Mouse (Mus musculus): Measurements from ENCODE around the gene Aff4. TPM values are rescaled to one million over a fixed set of nuclear protein-coding genes. Genes with fewer than 3 reads are reported as not detected.
A peak's percentile ranks its signal among the peaks of the same experiment; 100 is the strongest.
"Not testable (repeated sequence)": the region's sequence is repeated elsewhere in the genome, so short reads cannot be mapped to it uniquely, and the experiment has no call there.

The Aff4 gene
- total RNA-seq, 2 experiments from 2014 or later, result 77.9 to 80.8 TPM

DNA sequence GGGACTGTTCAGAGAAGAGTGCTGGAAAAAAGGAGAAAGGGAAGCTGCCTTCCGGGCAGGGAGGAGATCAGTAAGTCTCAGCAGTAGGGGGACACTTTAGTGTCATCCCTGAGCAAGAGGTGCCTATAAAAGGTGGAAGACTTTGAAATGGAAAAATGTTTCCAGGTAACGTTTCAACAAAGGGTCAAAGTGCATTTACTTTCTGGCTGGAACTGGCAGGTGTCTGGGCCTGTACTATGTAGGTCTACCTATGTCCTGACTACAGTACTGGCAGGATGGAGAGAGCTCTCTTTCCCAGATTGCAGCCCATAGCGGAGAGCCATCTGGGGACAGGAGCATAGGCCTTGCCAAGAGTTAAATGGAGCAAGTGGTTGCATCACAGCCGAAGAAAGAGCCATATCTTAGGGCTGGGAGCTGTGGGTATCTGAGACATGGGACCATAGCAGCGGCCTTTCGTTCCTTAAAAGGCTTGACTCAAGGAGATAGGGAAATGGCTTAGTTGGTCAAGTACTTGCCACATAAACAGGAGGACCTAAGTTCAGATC is 75.2 kb downstream of the Aff4 start:
- no peak for DNase-seq
- intact Hi-C loops (cut with DNase I), result no loop called here

DNA sequence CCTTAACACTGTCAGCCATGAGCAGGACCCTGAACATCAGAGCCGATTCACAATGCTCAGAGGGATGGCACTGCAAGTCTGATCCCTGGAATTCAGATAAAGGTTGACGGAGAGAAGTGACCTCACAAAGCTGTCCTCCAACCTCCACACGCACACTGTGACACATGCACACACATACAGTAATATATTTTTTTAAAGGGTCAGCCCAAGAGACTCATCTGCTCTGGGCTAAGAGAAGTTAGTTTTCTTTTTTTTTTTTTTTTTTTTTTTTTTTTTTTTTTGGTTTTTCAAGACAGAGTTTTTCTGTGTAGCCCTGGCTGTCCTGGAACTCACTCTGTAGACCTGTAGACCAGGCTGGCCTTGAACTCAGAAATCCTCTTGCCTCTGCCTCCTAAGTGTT is 76.3 kb downstream of the Aff4 start:
- DNase-seq; intact Hi-C loops (cut with DNase I): not testable (repeated sequence)

DNA sequence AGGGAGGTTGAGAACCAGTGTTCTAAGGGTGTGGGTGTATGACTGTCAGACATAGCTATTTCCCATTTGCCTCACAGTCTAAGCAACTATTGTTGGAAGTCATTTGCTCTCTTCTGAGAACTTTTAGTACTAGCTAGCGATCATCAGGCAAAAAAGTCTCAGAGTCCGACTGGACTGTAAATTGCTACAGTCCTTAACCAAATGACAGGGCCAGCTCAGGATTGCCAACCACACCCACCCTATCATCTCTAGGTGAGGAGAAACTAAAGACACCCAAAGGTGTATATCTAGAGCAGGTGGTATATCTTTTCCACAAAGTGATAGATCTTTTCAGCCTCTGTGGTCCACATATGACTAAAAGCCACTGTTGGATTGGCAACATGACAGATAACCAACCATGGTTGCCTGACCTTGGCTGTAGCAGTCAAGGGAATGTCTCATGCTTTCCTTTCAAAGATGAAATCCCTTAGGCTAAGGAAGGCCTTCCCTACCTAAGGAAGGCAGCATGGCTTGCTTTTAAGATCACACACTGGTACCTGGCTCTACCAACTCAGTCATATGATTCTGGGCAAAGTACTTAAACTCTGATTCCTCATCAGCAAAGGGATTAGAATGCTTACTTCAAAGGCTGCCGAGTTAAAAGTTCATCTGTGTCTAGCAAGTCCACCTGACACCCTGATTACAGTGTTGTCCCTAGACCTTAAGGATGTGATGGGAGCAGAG is 77.5 kb downstream of the Aff4 start:
- intact Hi-C loops (cut with DNase I), result no loop called here
- DNase-seq, result no peak

- intact Hi-C loops (cut with DNase I), result no loop called here
- no peak for DNase-seq
Measured at GRCm38 (mm10) chr11:53428716-53429057, 78.1 kb downstream of the Aff4 start.

GRCm38 (mm10) chr11:53429182-53429581 is 78.5 kb downstream of the Aff4 start:
- intact Hi-C loops (cut with DNase I), result no loop called here
- DNase-seq, result no peak

DNA sequence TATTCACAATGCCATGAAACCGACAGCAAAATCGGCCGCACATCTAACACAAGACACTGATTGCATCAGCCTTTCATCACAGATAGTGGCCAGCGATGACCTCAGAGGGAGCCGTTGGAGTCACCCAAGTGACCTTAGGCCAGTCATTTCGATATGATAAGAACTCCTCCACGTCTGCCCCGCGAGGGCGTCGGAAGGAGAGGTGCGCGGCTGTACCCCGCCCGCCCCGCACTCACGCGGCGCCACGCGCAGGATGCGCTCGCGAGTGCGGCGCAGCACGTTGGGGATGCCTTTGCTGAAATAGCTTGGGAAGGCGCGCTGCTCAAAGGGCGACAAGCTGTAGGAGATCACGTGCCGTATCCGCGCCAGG is 79.7 kb downstream of the Aff4 start:
- no peak for DNase-seq
- intact Hi-C loops (cut with DNase I), result no loop called here

GRCm38 (mm10) chr11:53430670-53431346 is 80.2 kb downstream of the Aff4 start, which contains the start of the genes Uqcrq and Gdf9:
Gene Uqcrq, minus strand, starts transcription at chr11:53430831.
Gene Gdf9, plus strand, starts transcription at chr11:53431023.
- peak; percentile 96 to 98 for DNase-seq
- intact Hi-C loops (cut with DNase I), result no loop called here

DNA sequence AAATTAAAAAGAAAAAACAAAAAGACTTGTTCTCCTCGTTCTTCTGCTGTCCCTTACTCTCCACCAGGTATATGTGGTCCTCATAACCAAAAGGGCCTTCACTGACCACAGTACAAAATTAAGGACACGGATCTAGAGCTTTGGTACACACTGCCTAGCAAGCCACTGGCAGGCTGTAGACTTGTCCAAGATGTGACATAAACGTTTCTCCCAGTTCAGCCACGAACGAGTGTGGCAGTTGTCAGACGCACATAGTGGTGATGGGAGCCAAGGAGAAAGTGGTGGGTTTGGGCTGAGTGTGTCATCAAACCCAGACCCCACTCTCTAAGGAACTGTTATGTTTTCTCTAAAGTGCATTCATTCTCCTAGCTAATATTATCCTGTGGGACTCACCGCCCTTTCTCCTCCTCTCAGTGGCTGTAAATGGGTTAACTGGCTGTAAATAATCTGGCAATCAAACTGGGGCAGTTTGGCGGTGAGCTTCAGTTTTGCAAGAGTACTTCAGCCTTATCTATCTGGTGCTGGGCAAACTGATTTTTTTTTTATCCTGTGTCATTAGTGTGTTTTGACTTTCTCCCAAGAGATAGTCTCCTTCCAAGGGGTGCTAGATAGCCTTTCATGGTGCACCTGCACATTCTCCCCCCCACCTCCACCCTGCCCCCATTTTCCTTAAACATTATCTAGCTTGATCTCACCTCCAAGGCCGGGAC is 80.9 kb downstream of the Aff4 start:
- DNase-seq, result no peak
- intact Hi-C loops (cut with DNase I), result no loop called here

DNA sequence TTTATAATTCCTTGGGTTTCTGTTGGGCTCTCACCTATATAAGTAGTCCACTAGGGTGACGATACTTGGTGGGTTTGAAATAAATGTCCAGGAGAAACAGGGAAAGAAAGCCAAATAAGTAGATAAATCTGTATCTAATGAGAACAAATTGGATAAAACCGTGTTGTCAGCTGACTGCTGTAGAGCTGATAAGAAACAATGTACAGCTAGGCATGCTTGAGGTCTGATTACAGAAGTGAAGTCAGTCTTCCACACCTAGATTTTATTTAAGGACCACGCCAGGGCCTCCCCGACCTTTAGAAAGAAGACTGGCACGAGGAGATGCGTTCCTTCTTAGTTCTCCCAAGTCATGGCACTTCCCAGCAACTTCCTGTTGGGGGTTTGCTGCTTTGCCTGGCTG is 82.4 kb downstream of the Aff4 start:
- intact Hi-C loops (cut with DNase I), result no loop called here
- no peak for DNase-seq

DNA sequence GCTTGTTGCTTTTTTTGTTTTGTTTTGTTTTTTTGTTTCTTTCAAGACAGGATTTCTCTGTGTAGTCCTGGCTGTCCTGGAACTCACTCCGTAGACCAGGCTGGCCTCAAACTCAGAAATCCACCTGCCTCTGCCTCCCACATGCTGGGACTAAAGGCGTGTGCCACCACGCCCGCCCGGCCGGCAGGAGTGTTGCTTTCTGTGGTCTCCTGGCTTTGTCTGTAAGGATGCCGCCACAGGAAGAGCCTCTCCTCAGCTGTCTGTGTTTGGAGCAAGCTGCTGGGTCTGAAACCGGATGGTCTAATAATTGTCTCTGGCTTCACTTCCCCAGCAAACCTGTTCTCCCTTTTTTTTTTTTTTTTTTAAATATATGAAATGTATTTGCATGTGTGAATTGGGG is 84.9 kb downstream of the Aff4 start:
- intact Hi-C loops (cut with DNase I), result no loop called here
- no peak for DNase-seq

DNA sequence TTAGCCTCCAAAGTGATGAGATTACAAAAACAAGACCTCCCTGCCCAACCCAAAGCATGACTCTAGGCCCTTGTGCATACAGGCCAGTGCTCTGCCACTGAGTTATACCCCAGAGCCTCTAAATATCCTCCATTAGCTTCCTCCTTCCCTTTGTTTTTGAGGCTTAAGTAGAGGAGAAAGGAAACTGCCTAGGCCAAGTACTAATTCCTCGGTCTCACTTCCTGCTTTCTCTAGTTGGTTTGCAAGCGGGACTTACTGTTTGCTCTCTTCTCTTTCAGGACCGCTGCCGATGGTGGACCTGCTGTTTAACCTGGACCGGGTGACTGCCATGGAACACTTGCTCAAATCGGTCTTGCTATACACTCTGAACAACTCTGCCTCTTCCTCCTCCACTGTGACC is 85.7 kb downstream of the Aff4 start:
- intact Hi-C loops (cut with DNase I), result no loop called here
- DNase-seq, result no peak

- intact Hi-C loops (cut with DNase I), result no loop called here
- no peak for DNase-seq
Measured at GRCm38 (mm10) chr11:53441921-53442320, 91.3 kb downstream of the Aff4 start.

- intact Hi-C loops (cut with DNase I), result no loop called here
- DNase-seq, result no peak
Measured at GRCm38 (mm10) chr11:53443861-53444260, 93.2 kb downstream of the Aff4 start.

- intact Hi-C loops (cut with DNase I), result no loop called here
- DNase-seq, result no peak
Measured at GRCm38 (mm10) chr11:53445562-53445961, 94.9 kb downstream of the Aff4 start.

DNA sequence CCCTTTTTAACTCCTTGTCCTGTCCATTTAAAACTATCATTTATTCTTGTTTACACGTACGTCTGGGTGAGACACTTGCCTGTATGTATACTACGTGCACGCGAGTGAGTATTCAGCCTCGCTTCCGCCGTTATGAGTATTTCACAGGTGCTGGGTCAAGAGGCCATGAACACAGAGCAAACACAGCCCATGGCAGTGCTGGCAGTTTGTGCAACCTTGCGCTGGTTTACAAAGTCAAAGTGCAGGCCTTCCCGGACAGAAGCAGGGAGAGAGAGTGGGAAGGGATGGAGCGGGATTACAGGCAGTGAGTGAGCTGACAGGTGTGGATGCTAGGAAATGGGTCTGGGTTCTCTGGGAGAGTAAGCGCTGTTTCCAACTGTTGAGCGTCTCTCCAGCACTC is 95.5 kb downstream of the Aff4 start:
- intact Hi-C loops (cut with DNase I), result no loop called here
- DNase-seq, result no peak

DNA sequence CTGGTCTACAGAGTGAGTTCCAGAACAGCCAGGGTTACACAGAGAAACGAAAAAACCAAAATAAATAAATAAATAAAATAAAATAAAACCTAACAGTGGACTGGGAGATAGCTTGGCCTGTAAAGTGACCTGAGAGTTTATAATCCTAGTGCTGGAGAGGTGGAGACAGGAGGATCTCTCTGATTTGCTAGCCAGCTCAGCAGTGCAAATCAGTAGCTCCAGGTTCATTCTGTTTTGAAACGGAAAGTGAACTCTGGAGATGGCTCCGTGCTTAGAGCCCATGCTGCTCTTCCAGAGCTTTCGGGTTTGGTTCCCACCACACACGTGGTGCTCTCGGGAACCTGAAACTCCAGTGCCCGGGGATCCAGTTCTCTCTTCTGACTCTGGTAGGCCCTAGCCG is 97.4 kb downstream of the Aff4 start:
- DNase-seq, result no peak
- intact Hi-C loops (cut with DNase I), result no loop called here

DNA sequence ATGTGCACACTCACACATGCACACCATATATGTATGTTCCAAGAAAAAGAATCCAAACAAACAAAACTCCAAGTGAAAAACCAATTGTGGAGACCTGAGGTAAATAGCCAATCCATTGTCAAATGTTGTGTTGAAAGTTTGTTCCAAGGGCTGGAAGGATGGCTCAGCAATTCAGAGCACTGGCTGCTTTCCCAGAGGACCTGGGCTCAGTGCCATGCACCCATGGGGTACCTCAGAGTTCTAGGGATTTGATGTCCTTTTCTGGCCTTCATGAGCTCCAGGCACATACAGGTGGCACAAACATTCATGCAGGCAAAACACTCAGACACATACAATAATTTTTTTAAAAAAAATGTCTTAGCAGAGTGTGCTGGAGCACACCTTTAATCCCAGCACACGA is 97.9 kb downstream of the Aff4 start:
- peak; percentile 47 for DNase-seq
- intact Hi-C loops (cut with DNase I), result no loop called here

- intact Hi-C loops (cut with DNase I), result no loop called here
Measured at GRCm38 (mm10) chr11:53450070-53450705, 99.6 kb downstream of the Aff4 start.

GRCm38 (mm10) chr11:53451361-53451760 is 100.7 kb downstream of the Aff4 start:
- intact Hi-C loops (cut with DNase I), result no loop called here
- DNase-seq, result no peak

More at GRCm38 (mm10) chr11:53450070-53450705, 99.6 kb downstream of the Aff4 start:
- no peak for DNase-seq

DNA sequence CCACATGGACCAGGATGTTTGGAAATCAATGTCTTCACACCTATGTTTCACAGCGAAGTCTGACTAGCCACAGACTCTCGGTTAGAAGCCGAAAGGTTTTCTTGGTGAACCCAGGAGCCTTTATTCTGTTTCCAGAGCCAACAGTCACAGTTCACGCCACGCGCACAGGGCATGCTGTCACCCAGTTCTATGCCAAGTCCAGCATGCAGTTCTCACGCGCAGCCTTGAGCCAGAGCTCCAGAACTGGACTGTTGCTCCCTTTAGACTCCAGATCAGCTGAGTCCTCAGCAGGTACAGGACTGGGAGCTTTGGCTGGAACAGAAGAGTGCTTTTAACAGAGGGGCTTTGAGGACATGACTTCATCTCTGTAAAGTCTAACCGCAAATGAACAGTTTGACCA is 101.8 kb downstream of the Aff4 start:
- DNase-seq, result no peak
- intact Hi-C loops (cut with DNase I), result no loop called here

DNA sequence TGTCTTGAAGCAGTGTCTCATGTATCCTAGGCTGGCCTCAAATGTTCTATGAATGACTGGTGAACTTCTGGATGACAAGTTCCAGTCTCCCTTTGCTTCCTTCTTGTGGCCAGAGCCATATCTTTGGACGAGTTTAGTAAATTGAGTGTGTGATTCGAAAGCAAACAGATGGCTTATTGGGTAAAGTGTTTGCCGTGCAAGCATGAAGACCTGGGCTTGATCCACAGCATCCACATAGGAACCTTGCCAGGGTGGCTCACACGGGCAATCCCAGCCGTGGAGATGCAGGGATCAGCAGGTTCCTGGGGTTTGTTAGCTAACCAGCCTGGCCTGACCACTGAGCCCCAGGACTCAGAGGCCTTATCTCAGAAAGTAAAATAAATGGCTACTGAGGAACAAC is 102.4 kb downstream of the Aff4 start:
- intact Hi-C loops (cut with DNase I), result no loop called here
- no peak for DNase-seq
